Mouse (Mus musculus): ENCODE results near the gene Vwa8. TPM values are rescaled to one million over a fixed set of nuclear protein-coding genes. Genes with fewer than 3 reads are reported as not detected.
A peak's percentile ranks its signal among the peaks of the same experiment; 100 is the strongest.

Gene Vwa8
- polyA plus RNA-seq, 1 experiment: 8.8 TPM

DNA sequence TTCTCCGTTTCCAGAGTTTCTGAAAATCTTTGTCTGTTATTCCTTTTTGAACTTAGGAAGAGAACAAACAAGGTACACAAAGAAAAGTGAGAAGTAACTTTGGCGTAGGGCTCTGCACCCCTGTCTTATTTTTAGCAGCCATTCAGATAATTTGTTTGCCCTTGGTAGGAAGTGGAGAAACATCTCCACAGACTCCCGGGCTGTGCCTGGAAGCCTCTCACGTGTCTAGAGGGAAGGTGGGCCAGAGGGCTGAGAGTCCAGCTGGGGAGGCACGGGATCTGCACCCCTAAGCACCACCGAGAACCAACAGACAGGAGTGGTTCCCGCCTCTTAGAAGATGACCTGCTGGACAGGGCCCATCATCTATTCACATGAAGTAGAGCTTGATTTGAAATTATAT lies 302.9 kb downstream of the Vwa8 start:
- TF ChIP-seq POLR2A (IDR thresholded peaks at IDR 0.05; ENCODE audit: borderline replicate concordance, extremely low read depth, insufficient read depth, insufficient read length, poor library complexity, severe bottlenecking) (no peak), CTCF (IDR thresholded peaks at IDR 0.05; ENCODE audit: borderline replicate concordance, extremely low read depth, insufficient read depth, insufficient read length) (no peak)
- no peak for DNase-seq (ENCODE audit: low read depth)

DNA sequence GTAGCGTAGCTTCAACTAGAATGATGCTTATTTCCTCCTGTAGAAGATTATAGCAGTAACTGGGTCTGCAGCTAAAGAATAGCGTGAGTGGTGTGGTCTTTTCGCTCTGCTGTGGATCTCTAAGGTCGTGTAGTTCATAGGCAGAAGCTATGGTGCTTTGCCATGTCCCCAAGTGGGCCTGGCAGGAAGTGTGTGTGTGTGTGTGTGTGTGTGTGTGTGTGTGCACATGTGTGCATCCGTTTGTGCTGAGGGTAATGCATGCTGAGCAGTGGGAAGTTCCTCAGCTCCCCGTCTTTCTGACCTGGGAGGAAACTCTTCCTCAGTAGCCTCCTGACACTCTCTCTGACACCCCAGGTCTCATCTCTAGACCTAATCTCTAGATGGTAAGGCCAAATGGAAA lies 305.0 kb downstream of the Vwa8 start:
- DNase-seq (ENCODE audit: low read depth): no peak
- no peak for TF ChIP-seq POLR2A (IDR thresholded peaks at IDR 0.05; ENCODE audit: borderline replicate concordance, extremely low read depth, insufficient read depth, insufficient read length, poor library complexity, severe bottlenecking)
- no peak for TF ChIP-seq CTCF (IDR thresholded peaks at IDR 0.05; ENCODE audit: borderline replicate concordance, extremely low read depth, insufficient read depth, insufficient read length)

DNA sequence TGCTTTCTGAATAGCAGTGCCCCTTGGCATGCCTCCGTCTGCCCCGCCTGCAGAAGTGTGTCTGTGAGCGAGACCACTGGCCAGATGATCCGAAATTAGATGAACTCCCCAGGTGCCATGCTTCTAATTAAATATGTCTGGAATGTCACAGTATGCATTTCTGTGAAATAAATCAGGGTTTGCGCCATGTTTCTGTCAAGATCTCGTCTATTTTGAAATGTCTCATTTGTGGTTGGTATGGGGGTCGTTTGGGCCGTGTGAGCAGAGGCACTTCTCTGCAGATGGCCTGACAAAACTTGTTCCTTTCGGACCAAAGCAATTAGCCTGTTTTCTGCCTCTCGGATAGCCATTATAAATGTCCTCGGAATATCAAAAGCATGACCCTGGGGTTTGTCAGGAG lies 306.1 kb downstream of the Vwa8 start:
- DNase-seq (ENCODE audit: low read depth): peak; percentile 54

DNA sequence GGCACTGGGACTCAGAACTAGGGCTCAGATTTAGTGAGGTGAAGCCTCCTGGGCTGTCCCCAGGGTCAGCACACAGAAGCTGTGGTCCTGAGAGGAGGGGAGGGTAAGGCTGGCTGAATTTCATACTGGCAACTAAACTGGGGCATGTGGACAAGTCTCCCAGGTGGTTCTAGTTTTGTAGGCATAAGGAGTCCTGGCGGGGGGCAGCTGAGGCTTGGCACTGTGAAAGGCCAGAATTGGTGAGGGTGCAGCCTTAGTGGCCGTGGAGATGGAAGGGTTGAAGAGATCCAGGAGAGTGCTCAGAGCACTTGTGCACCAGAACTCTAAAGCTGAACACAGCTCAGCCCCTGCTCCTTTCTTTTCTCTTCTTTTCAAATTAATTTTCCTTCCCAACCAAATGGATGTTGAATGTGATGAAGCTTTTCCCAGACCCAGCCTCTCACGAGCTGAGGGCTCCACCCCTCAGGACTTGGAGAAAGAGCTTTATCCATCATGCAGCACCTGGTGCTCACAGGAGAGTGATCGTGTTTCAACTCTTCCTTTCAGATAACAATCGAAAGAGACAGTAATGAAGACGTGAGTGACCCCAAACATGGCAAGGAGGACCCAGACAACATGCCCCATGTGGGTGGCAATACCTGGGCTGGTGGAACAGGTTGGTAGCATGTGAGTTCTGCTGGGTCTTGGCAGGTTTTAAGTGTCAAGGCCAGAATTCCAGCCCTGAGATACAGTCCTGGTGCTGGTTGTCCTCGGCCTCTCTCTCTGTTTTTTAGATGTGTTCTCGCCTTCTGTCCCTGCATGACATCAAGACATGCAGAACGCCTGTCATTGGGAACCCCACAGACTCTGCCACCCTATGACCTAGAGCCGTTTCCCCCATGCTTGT lies 307.9 kb downstream of the Vwa8 start:
- DNase-seq (ENCODE audit: low read depth): no peak
- TF ChIP-seq POLR2A (IDR thresholded peaks at IDR 0.05; ENCODE audit: borderline replicate concordance, extremely low read depth, insufficient read depth, insufficient read length, poor library complexity, severe bottlenecking) (no peak), CTCF (IDR thresholded peaks at IDR 0.05; ENCODE audit: borderline replicate concordance, extremely low read depth, insufficient read depth, insufficient read length) (no peak)

More for the DNA sequence above, 306.1 kb downstream of the Vwa8 start:
- no peak for TF ChIP-seq CTCF (IDR thresholded peaks at IDR 0.05; ENCODE audit: borderline replicate concordance, extremely low read depth, insufficient read depth, insufficient read length)
- TF ChIP-seq POLR2A (IDR thresholded peaks at IDR 0.05; ENCODE audit: borderline replicate concordance, extremely low read depth, insufficient read depth, insufficient read length, poor library complexity, severe bottlenecking): no peak

DNA sequence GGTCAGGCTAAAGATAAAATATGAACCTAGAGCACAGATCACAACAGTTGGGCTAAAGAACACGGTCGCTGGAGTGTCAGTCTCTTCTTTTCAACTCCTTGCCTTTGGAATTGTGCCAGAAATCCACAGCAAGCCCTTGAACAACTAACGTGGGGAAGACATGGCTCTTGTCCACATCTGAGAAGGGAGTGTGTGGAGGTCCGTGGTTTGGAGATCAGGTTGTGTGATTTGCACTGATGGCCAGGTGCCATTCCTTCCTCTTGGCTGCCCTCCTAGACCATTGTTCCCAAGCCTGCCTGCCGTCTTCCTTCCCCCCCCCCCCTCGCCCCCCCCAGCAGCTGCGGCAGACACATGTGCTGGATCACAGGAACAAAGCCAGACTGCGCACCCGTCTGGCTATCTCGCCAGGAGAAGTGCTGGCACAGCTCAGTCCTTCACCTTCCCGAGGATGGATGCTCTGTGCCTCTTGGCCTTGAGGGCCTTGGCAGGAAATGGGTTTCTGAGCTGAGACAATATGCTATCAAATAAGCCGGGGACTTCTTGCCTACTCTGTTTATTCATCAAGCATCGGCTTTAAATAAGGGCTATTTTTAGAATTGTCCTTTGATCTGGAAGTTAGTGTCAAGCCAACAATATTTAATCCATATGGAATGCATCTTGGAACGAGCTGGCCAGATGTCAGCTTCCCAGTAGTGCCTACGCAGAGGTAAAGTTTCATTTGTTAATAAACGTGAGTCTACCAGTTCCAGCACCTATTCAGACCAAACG lies 308.8 kb downstream of the Vwa8 start:
- TF ChIP-seq CTCF (IDR thresholded peaks at IDR 0.05; ENCODE audit: borderline replicate concordance, extremely low read depth, insufficient read depth, insufficient read length): no peak
- no peak for TF ChIP-seq POLR2A (IDR thresholded peaks at IDR 0.05; ENCODE audit: borderline replicate concordance, extremely low read depth, insufficient read depth, insufficient read length, poor library complexity, severe bottlenecking)

DNA sequence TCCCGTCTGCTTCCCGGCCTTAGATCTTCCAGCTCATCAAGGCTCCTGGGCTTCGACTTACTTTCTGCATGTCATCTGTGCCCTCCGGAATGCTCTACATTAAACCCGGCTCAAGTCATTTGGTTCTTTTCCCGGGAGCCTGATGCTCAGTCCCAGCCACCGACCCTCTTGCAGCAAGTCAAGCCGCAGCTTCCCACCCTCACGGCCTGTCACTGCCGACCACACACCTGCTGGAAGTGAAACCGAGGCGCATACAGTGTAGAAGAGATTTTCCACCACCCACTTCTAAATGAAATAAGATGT lies 309.3 kb downstream of the Vwa8 start:
- DNase-seq (ENCODE audit: low read depth): no peak
- no peak for TF ChIP-seq POLR2A (IDR thresholded peaks at IDR 0.05; ENCODE audit: borderline replicate concordance, extremely low read depth, insufficient read depth, insufficient read length, poor library complexity, severe bottlenecking)
- TF ChIP-seq CTCF (IDR thresholded peaks at IDR 0.05; ENCODE audit: borderline replicate concordance, extremely low read depth, insufficient read depth, insufficient read length): no peak

More for the DNA sequence above, 308.8 kb downstream of the Vwa8 start:
- DNase-seq (ENCODE audit: low read depth): peak; percentile 71

DNA sequence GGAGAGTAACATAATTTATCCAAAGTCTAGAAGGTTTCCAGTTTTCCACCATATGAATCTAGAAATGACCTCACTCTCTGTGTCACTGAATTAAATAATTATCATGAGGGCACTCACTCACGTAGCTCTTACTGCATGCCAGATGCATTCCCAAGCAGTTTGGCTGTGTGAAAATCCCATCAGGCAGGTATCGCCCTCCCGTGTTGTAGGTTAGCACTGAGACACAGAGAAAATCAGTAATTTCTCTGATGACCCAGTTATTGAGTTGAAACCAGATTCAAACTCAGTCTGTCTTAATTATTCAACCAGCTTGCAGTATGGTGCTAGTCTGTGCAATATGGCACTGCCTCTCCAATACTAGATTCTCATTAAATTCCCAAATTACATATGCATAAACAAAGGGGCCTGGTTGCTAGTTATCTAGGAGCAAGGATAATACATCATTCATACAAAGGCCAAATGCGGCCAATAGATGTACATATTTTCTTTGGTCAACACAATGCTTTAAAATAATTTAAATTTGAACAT lies 309.9 kb downstream of the Vwa8 start:
- TF ChIP-seq CTCF (IDR thresholded peaks at IDR 0.05; ENCODE audit: borderline replicate concordance, extremely low read depth, insufficient read depth, insufficient read length) (no peak), POLR2A (IDR thresholded peaks at IDR 0.05; ENCODE audit: borderline replicate concordance, extremely low read depth, insufficient read depth, insufficient read length, poor library complexity, severe bottlenecking) (no peak)
- DNase-seq (ENCODE audit: low read depth): peak; percentile 44

DNA sequence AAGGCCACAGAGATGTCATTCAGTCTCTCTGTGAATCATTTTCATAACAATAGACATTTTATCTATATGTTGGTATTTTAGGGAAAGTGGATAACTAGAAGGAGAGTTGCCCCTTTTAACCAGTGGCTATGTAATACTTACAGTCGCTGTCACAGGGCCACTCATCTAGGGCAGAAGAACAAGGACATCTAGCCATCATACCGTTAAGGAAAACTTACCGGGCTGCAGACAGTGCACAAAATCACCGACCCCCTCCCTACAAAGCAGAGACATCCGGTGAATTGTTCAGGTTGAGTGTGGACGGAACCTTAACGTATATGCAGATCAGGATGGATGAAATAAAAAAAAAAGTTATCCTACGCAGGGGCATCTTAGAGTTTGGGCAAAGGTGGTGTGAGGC lies 310.6 kb downstream of the Vwa8 start:
- no peak for DNase-seq (ENCODE audit: low read depth)
- no peak for TF ChIP-seq CTCF (IDR thresholded peaks at IDR 0.05; ENCODE audit: borderline replicate concordance, extremely low read depth, insufficient read depth, insufficient read length)
- no peak for TF ChIP-seq POLR2A (IDR thresholded peaks at IDR 0.05; ENCODE audit: borderline replicate concordance, extremely low read depth, insufficient read depth, insufficient read length, poor library complexity, severe bottlenecking)

DNA sequence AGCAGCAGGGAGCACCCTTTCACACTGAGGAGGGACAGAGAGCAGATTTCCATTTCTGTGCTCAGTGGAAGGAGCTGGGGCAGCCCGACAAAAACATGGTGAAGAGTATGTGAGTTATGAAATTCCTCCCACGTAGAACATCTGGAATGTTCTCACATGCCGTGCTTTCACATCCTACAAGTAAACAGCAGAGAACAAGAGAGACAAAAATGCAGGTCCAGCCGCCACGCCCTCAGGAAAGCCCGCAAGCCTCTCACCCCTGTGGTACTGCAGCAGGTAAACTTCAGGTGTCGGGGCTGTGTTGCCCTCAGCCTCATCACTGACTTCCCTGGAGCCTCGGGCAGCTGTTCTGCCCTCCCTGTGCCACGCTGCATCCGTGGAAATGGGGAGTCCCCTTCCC lies 311.6 kb downstream of the Vwa8 start:
- no peak for DNase-seq (ENCODE audit: low read depth)
- TF ChIP-seq CTCF (IDR thresholded peaks at IDR 0.05; ENCODE audit: borderline replicate concordance, extremely low read depth, insufficient read depth, insufficient read length) (no peak), POLR2A (IDR thresholded peaks at IDR 0.05; ENCODE audit: borderline replicate concordance, extremely low read depth, insufficient read depth, insufficient read length, poor library complexity, severe bottlenecking) (no peak)

DNA sequence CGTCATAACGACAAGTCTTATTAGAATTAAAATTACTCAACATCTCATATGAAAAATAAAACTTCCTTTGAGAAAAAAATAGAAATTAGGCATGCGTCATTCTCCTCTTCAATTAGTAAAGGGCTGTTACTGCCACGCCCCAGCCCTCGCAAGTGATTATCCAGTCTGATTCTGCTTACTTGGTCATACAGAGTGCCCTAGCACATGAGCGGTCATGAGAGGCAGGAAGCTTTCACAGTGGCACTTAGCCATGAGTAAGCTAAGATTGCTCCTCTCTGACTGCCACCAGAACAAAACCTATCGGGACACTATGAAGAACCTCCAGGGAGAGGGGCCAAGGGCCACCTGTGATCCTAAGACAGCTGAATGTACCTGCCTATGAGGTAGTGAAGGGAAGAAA lies 312.1 kb downstream of the Vwa8 start:
- DNase-seq (ENCODE audit: low read depth): no peak
- TF ChIP-seq POLR2A (IDR thresholded peaks at IDR 0.05; ENCODE audit: borderline replicate concordance, extremely low read depth, insufficient read depth, insufficient read length, poor library complexity, severe bottlenecking) (no peak), CTCF (IDR thresholded peaks at IDR 0.05; ENCODE audit: borderline replicate concordance, extremely low read depth, insufficient read depth, insufficient read length) (no peak)

DNA sequence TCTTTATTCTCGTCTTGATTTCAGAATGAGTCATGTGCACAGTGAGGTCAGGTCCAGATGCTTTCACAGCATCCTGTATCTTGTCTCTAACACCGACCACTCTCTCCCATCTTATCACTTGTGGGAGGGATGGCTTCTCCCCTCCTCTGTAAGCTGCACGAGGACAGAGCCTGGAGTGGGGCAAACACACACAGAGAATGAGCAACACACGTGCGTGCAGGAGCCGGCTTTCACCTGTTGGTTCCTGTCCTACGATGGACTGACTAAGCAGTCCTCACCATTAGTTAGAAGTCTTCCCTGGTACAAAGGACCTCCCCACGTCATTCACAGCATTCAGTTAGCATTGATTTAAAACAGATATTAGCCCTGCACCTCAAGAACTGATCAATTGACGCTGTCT lies 312.9 kb downstream of the Vwa8 start:
- DNase-seq (ENCODE audit: low read depth): no peak
- TF ChIP-seq POLR2A (IDR thresholded peaks at IDR 0.05; ENCODE audit: borderline replicate concordance, extremely low read depth, insufficient read depth, insufficient read length, poor library complexity, severe bottlenecking) (no peak), CTCF (IDR thresholded peaks at IDR 0.05; ENCODE audit: borderline replicate concordance, extremely low read depth, insufficient read depth, insufficient read length) (no peak)

All from brain, embryonic 14.5 days (tissue).